Mouse (Mus musculus) C2C12 (cell line): ENCODE data around the gene Efna3. TPM values are rescaled to one million over a fixed set of nuclear protein-coding genes. Genes with fewer than 3 reads are reported as not detected.
A peak's percentile ranks its signal among the peaks of the same experiment; 100 is the strongest.

Source experiments
- H3K27me3 ChIP-seq: one replicate; pipeline ENCODE4 v1.6.1; 2011; ENCODE audit not compliant: control insufficient read depth, insufficient read depth, insufficient read length
- H3K36me3 ChIP-seq: one replicate; pipeline ENCODE4 v1.6.1; 2011; ENCODE audit not compliant: control insufficient read depth, insufficient read depth
- H3K4me3 ChIP-seq: one replicate; pipeline ENCODE4 v1.5.1; 2011; ENCODE audit warnings: mild to moderate bottlenecking, control low read depth; ENCODE audit not compliant: poor library complexity, insufficient read depth, severe bottlenecking
- H3K79me2 ChIP-seq: one replicate; pipeline ENCODE4 v1.6.1; 2011; ENCODE audit not compliant: control insufficient read depth, insufficient read depth
- H3K79me3 ChIP-seq: one replicate; pipeline ENCODE4 v1.6.1; 2011; ENCODE audit warnings: low read depth, control low read depth
- H3ac ChIP-seq: one replicate; pipeline ENCODE3; 2011; ENCODE audit warnings: low read depth; ENCODE audit not compliant: control insufficient read depth, insufficient read length
- CEBPB ChIP-seq: IDR thresholded peaks from one replicate; pipeline ENCODE4 v1.6.1; 2011; ENCODE audit warnings: low read depth, mild to moderate bottlenecking, control low read depth, moderate library complexity
- CTCF ChIP-seq: IDR thresholded peaks from one replicate; pipeline ENCODE4 v1.5.1; 2011; ENCODE audit not compliant: control insufficient read depth, insufficient read depth, insufficient read length
- FOSL1 ChIP-seq: IDR thresholded peaks from one replicate; pipeline ENCODE4 v1.8.0; 2011; ENCODE audit warnings: mild to moderate bottlenecking, low read length; ENCODE audit not compliant: poor library complexity, insufficient read depth, severe bottlenecking
- MAX ChIP-seq: IDR thresholded peaks from one replicate; pipeline ENCODE4 v1.6.1; 2011; ENCODE audit warnings: mild to moderate bottlenecking, control low read depth
- MYOD1 ChIP-seq: IDR thresholded peaks from one replicate; pipeline ENCODE4 v1.6.1; 2011; ENCODE audit warnings: low read depth; ENCODE audit not compliant: control insufficient read depth, insufficient read length
- MYOG ChIP-seq: IDR thresholded peaks from one replicate; pipeline ENCODE4 v1.6.1; 2011; ENCODE audit not compliant: control insufficient read depth, insufficient read length; ENCODE audit errors: extremely low read depth
- USF1 ChIP-seq: IDR thresholded peaks from one replicate; pipeline ENCODE4 v1.6.1; 2011; ENCODE audit warnings: low read depth, mild to moderate bottlenecking, control low read depth, moderate library complexity
- long read RNA-seq, 2 experiments: library from polyadenylated mRNA; unstranded; transcript quantifications; one replicate each; pipeline ENCODE4 v2.0.0; 2019 to 2020
- polyA plus RNA-seq: library from polyadenylated mRNA; unstranded; fragments of >200 nt; fragmentation: generic; extraction: Trizol; gene quantifications from one replicate; pipeline ENCODE4 v1.2.1, GENCODE M21; 2012; ENCODE audit warnings: missing spikeins

Gene Efna3
- 2.9 TPM for polyA plus RNA-seq
- long read RNA-seq, experiment 1 = 0 reads
- long read RNA-seq, experiment 2, partial matches to known transcripts = 0 of 2 reads
- long read RNA-seq, experiment 2, other reads (novel, unspliced or antisense) = 0 of 2 reads

DNA sequence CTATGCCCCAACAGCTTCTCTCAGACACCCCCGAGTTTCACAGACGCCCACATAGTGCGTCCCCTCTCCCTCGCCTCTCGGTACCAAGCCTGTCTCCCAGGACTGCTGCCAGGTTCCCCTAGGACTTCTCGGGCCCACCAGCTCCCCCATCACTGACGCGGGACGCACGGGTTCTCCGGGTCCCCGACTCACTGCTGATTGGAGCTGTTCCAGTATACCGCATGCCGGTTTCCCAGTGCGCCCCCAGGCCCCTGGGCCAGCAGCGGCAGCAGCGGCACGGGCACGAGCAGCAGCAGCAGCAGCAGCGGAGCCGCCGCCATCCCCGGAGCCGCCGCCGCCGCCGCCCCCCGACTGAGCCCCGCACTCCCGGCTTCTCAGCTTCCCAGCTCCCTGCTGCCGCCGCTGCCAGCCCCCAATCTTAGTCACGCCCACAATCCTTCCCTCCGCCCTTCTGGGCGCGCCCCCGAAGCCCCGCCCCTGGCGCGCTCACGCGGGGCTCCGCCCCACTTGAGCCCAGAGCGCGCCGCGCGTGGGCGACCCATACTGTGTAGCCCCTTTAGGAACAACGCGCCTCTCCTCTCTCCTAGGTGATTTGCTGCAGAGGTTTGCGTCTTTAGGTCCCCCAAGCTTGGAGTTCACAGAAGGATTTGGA lies at the start of gene Efna3:
Efna3 (minus strand) TSS at position 452 of the 652 bp plus-strand sequence.
- Histone ChIP-seq H3K4me3 (no peak within 1 kb of the TSS), H3K27me3 (peaks cover 28% of the 10 kb centered on the region), H3K79me3 (no peaks in the 10 kb centered on the region), H3K79me2 (no peaks in the 10 kb centered on the region), H3ac (peak within 1 kb of the TSS; percentile 8), H3K36me3 (no peaks in the 10 kb centered on the region)
- TF ChIP-seq CTCF (no peak), USF1 (no peak), FOSL1 (no peak), CEBPB (no peak), MYOG (no peak), MAX (no peak), MYOD1 (no peak)

DNA sequence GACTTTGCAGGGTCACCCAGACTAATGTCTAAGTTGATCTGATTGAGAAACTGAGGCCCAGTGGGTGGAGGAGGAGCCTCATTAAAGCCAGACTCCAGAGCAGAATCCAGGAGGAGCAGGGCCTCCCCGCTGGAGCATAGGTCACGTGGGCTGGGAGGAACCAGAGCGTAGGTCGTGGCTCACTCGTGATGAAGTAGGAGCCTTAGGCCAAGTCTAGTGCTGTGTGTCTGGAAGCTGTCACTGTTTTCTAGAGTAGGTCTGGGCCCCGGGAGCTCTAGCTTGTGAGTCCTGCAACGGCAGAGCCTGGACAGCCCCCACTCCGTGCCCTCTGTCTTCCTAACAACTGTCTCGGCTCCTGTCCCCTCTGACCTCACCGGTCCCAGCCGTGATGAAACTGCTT lies 44.6 kb upstream of the Efna3 start:
- TF ChIP-seq USF1 (peak; percentile 46), MYOD1 (no peak)
- H3K79me3 ChIP-seq = no peaks in the 10 kb centered on the region
- H3K4me3 ChIP-seq = no peak overlapping the region

DNA sequence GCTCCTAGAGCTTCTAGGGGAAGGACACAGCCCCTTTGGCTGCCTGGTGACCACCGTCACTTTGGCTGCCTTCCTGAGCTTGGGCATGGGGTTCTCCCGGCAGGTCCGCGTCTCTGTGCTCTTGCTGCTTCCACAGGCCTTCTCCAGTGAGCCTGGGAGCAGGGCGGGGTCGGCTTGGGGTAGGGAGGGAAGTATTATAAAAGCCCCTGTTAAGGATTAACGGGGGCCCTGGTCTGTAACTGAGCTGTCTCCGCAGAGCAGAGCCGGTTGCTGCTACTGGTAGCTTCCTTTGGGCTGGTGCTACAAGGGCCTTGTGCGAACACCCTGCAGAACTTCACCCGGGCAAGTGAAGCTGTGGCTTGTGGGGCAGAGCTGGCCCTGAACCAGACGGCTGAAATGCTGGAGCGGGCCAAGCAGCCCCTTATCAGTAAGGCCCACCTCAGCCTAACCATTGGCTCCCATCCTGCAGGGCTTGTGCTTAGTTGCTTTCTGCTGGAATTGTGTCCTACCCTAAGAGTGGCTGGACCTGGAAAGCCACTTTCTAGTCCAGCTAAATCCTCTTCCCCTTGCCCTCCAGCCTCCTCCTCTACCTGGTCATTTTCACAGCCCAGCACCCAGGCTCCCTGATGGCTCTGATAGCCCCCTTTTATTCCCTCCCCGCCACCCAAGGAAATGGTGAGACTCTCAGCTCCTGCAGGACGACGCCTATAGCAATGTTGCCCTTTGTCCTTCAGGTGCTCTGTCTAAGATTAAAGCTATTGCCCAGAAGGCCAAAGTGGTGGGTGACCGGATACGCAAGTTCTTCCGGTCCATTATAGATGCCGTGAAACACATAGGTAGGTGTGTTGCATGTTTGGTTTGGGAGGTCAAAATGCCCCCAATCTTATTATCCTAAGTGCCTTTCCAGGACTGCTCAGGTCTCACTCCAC lies 43.0 kb upstream of the Efna3 start:
- no peaks in the 10 kb centered on the region for H3K79me3 ChIP-seq
- no peak overlapping the region for H3K4me3 ChIP-seq
- TF ChIP-seq CEBPB (no peak), MAX (no peak), MYOG (no peak), CTCF (no peak), USF1 (no peak), FOSL1 (no peak), MYOD1 (no peak)
- H3K79me2 ChIP-seq = no peaks in the 10 kb centered on the region
- H3ac ChIP-seq = no peak overlapping the region
- no peaks in the 10 kb centered on the region for H3K36me3 ChIP-seq
- peaks cover 41% of the 10 kb centered on the region for H3K27me3 ChIP-seq

More for the DNA sequence above, 44.6 kb upstream of the Efna3 start:
- peaks cover 41% of the 10 kb centered on the region for H3K27me3 ChIP-seq
- no peak overlapping the region for H3ac ChIP-seq
- H3K79me2 ChIP-seq = no peaks in the 10 kb centered on the region
- no peaks in the 10 kb centered on the region for H3K36me3 ChIP-seq

DNA sequence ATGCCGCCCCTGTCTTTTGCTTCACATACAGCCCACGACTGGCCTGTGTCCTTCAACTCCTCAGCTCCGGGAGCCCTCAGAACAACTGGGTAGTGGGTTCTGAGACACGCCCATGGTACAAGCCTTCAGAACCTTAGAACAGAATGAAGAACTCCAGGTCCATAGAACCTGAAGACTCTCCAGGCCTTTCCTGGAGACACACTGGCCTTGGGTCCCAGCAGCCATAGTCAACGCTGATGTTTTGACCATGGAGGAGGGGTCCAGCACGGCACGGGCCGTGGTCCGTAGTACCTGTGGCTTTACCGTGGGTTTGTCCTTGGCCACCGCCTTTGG lies 42.4 kb upstream of the Efna3 start, which contains the start of gene Dcst1:
Dcst1 (minus strand) TSS at position 101 of the 333 bp plus-strand sequence.
- no peaks in the 10 kb centered on the region for H3K36me3 ChIP-seq
- no peaks in the 10 kb centered on the region for H3K79me2 ChIP-seq
- no peak within 1 kb of the TSS for H3ac ChIP-seq
- H3K27me3 ChIP-seq = peaks cover 41% of the 10 kb centered on the region
- H3K4me3 ChIP-seq = no peak within 1 kb of the TSS
- no peaks in the 10 kb centered on the region for H3K79me3 ChIP-seq
- no peak for TF ChIP-seq CTCF
- TF ChIP-seq MYOD1 = no peak
- no peak for TF ChIP-seq FOSL1
- TF ChIP-seq MYOG = no peak
- no peak for TF ChIP-seq USF1
- no peak for TF ChIP-seq MAX
- TF ChIP-seq CEBPB = no peak

DNA sequence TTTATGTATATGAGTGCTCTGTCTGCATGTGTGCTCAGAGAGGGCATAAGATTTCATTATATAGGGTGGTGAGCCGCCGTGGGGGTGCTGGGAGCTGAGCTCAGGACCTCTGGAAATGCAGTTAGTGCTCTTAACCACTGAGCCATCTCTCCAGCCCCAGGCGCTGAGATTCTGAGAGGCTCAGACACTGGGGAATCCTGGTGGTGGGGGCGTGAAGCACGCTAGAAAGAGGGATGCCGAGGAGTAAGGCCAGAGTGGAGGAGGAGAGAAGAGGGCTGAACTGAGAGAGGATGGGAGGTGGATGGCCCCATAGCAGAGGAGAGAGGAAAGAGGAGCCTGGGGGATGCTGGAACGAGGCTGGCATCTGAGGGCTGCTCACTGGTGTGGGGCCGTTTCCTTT lies 41.9 kb upstream of the Efna3 start:
- TF ChIP-seq USF1 = no peak
- TF ChIP-seq MYOD1 = no peak
- no peak for TF ChIP-seq MYOG
- TF ChIP-seq CEBPB = no peak
- no peak overlapping the region for H3K4me3 ChIP-seq
- no peaks in the 10 kb centered on the region for H3K79me3 ChIP-seq
- H3K36me3 ChIP-seq = no peaks in the 10 kb centered on the region
- peaks cover 41% of the 10 kb centered on the region for H3K27me3 ChIP-seq
- H3ac ChIP-seq = no peak overlapping the region
- no peaks in the 10 kb centered on the region for H3K79me2 ChIP-seq
